Mouse (Mus musculus): Measurements from ENCODE around the gene Eddm3b. TPM values are rescaled to one million over a fixed set of nuclear protein-coding genes. Genes with fewer than 3 reads are reported as not detected.

The Eddm3b gene
- total and polyA plus RNA-seq, 3 experiments, result not detected

GRCm38 (mm10) chr14:51131086-51131815, 17.0 kb downstream of the Eddm3b start:
- H3K4me2 ChIP-seq (ENCODE audit: insufficient read depth, low read depth, poor library complexity, severe bottlenecking), result no peak overlapping the region
- peaks cover 15 to 50% of the 10 kb centered on the region in 2 experiments for H3K4me1 ChIP-seq (ENCODE audit: control insufficient read depth in 1 of 2, insufficient read depth in 2 of 2)
- TF ChIP-seq GABPA (IDR thresholded peaks at IDR 0.05; ENCODE audit: insufficient replicate concordance, low read depth, low read length), result no peak
- dilution Hi-C loops (cut with MboI; ENCODE audit: extremely low pct_ligation_motif_present, extremely low pct_unique_long_range_greater_than_20kb, low sequenced_read_pairs) (no loop called here), in situ Hi-C loops (cut with MboI; ENCODE audit: low pct_ligation_motif_present, low pct_unique_long_range_greater_than_20kb, low sequenced_read_pairs) (no loop called here)
- H3K9ac ChIP-seq (ENCODE audit: insufficient read depth, low read depth), result no peak overlapping the region
- H3K79me2 ChIP-seq (replicated peaks; ENCODE audit: control insufficient read depth, extremely low read depth, insufficient read depth, poor library complexity, severe bottlenecking), result peaks cover 3% of the 10 kb centered on the region; the same call in 1 of the 2 replicates
- H3K4me3 ChIP-seq (replicated peaks in 1 of 3; ENCODE audit: low read depth in 2 of 3, low read length in 2 of 3, poor library complexity in 1 of 3), result no peak overlapping the region
- no peaks in the 10 kb centered on the region for H3K9me3 ChIP-seq (replicated peaks; ENCODE audit: low read length)
- no peaks in the 10 kb centered on the region for H3K27me3 ChIP-seq (replicated peaks)
- no peak overlapping the region for H3K27ac ChIP-seq (ENCODE audit: insufficient read depth, low read depth)
- peaks cover 6 to 8% of the 10 kb centered on the region in 2 experiments for H3K36me3 ChIP-seq (replicated peaks in 1 of 2; ENCODE audit: control insufficient read depth in 1 of 2, insufficient read depth in 1 of 2, low read length in 1 of 2)
- no peak for DNase-seq (ENCODE audit: extremely low read depth)

- H3K9ac ChIP-seq (ENCODE audit: insufficient read depth, low read depth), result no peak overlapping the region
- peaks cover 3% of the 10 kb centered on the region; the same call in 1 of the 2 replicates for H3K79me2 ChIP-seq (replicated peaks; ENCODE audit: control insufficient read depth, extremely low read depth, insufficient read depth, poor library complexity, severe bottlenecking)
- H3K4me2 ChIP-seq (ENCODE audit: insufficient read depth, low read depth, poor library complexity, severe bottlenecking), result no peak overlapping the region
- peaks cover 10 to 39% of the 10 kb centered on the region in 2 experiments for H3K4me1 ChIP-seq (ENCODE audit: control insufficient read depth in 1 of 2, insufficient read depth in 2 of 2)
- peaks cover 6 to 8% of the 10 kb centered on the region in 2 experiments for H3K36me3 ChIP-seq (replicated peaks in 1 of 2; ENCODE audit: control insufficient read depth in 1 of 2, insufficient read depth in 1 of 2, low read length in 1 of 2)
- TF ChIP-seq RAD21 (IDR thresholded peaks at IDR 0.05; ENCODE audit: low read depth, low read length), result no peak
- TF ChIP-seq TBP (conservative IDR thresholded peaks at IDR 0.05; ENCODE audit: low read depth, low read length), result no peak
- no peak for TF ChIP-seq ZKSCAN1 (IDR thresholded peaks at IDR 0.05; ENCODE audit: borderline replicate concordance, low read depth, low read length)
- H3K9me3 ChIP-seq (replicated peaks; ENCODE audit: low read length), result no peaks in the 10 kb centered on the region
- dilution Hi-C loops (cut with MboI; ENCODE audit: extremely low pct_ligation_motif_present, extremely low pct_unique_long_range_greater_than_20kb, low sequenced_read_pairs) (no loop called here), in situ Hi-C loops (cut with MboI; ENCODE audit: low pct_ligation_motif_present, low pct_unique_long_range_greater_than_20kb, low sequenced_read_pairs) (no loop called here)
- H3K27me3 ChIP-seq (replicated peaks), result no peaks in the 10 kb centered on the region
- no peak for DNase-seq (ENCODE audit: extremely low read depth)
- H3K4me3 ChIP-seq (replicated peaks in 1 of 3; ENCODE audit: low read depth in 2 of 3, low read length in 2 of 3, poor library complexity in 1 of 3), result no peak overlapping the region
- H3K27ac ChIP-seq (ENCODE audit: insufficient read depth, low read depth), result no peak overlapping the region
These were observed 18.1 kb downstream of the Eddm3b start for GRCm38 (mm10) chr14:51132372-51132771.

GRCm38 (mm10) chr14:51140342-51140741, 26.1 kb downstream of the Eddm3b start:
- no peak for DNase-seq (ENCODE audit: extremely low read depth)
- H3K27ac ChIP-seq (ENCODE audit: insufficient read depth, low read depth), result no peak overlapping the region
- TF ChIP-seq MEF2A (IDR thresholded peaks at IDR 0.05; ENCODE audit: borderline replicate concordance, low read depth, low read length) (no peak), SMC3 (IDR thresholded peaks at IDR 0.05; ENCODE audit: low read depth, low read length) (no peak), MXI1 (IDR thresholded peaks at IDR 0.05; ENCODE audit: low read depth, low read length) (no peak), NELFE (IDR thresholded peaks at IDR 0.05; ENCODE audit: low read depth, low read length) (no peak), CTCF (conservative IDR thresholded peaks at IDR 0.05 in 1 of 2, IDR thresholded peaks at IDR 0.05 in 1 of 2; ENCODE audit: low read depth in 2 of 2, low read length in 2 of 2) (no peak), MYC (IDR thresholded peaks at IDR 0.05; ENCODE audit: low read depth, low read length) (no peak), POLR2AphosphoS2 (IDR thresholded peaks at IDR 0.05; ENCODE audit: low read depth, low read length) (no peak), TBP (conservative IDR thresholded peaks at IDR 0.05; ENCODE audit: low read depth, low read length) (no peak), ELF1 (IDR thresholded peaks at IDR 0.05; ENCODE audit: low read depth, low read length) (no peak), USF2 (conservative IDR thresholded peaks at IDR 0.05; ENCODE audit: low read depth, low read length) (no peak), RCOR1 (conservative IDR thresholded peaks at IDR 0.05; ENCODE audit: low read depth, low read length) (no peak), ZMIZ1 (IDR thresholded peaks at IDR 0.05; ENCODE audit: low read depth, low read length) (no peak), PAX5 (IDR thresholded peaks at IDR 0.05; ENCODE audit: low read length) (no peak), EP300 (IDR thresholded peaks at IDR 0.05; ENCODE audit: low read length) (no peak), MAFK (IDR thresholded peaks at IDR 0.05; ENCODE audit: insufficient replicate concordance, low read length) (no peak), MAZ (IDR thresholded peaks at IDR 0.05; ENCODE audit: low read depth, low read length) (no peak), E2F4 (IDR thresholded peaks at IDR 0.05; ENCODE audit: insufficient replicate concordance, low read depth, low read length) (no peak), NRF1 (IDR thresholded peaks at IDR 0.05; ENCODE audit: low read depth, low read length) (no peak)
- no peaks in the 10 kb centered on the region for H3K36me3 ChIP-seq (replicated peaks in 1 of 2; ENCODE audit: control insufficient read depth in 1 of 2, insufficient read depth in 1 of 2, low read length in 1 of 2)
- H3K4me2 ChIP-seq (ENCODE audit: insufficient read depth, low read depth, poor library complexity, severe bottlenecking), result no peak overlapping the region
- no peaks in the 10 kb centered on the region for H3K79me2 ChIP-seq (replicated peaks; ENCODE audit: control insufficient read depth, extremely low read depth, insufficient read depth, poor library complexity, severe bottlenecking)
- H3K4me1 ChIP-seq (ENCODE audit: control insufficient read depth in 1 of 2, insufficient read depth in 2 of 2), result peaks cover 0 to 1% of the 10 kb centered on the region in 2 experiments; a peak in 1 of 4 replicates
- in situ Hi-C loops (cut with MboI; ENCODE audit: low pct_ligation_motif_present, low pct_unique_long_range_greater_than_20kb, low sequenced_read_pairs) (no loop called here), dilution Hi-C loops (cut with MboI; ENCODE audit: extremely low pct_ligation_motif_present, extremely low pct_unique_long_range_greater_than_20kb, low sequenced_read_pairs) (no loop called here)
- H3K27me3 ChIP-seq (replicated peaks), result no peaks in the 10 kb centered on the region
- no peaks in the 10 kb centered on the region for H3K9me3 ChIP-seq (replicated peaks; ENCODE audit: low read length)
- no peak overlapping the region for H3K9ac ChIP-seq (ENCODE audit: insufficient read depth, low read depth)
- H3K4me3 ChIP-seq (replicated peaks in 1 of 3; ENCODE audit: low read depth in 2 of 3, low read length in 2 of 3, poor library complexity in 1 of 3), result no peak overlapping the region
